Mouse (Mus musculus) intestine, postnatal 0 days (tissue): ENCODE data around the gene Eif4g3. TPM values are rescaled to one million over a fixed set of nuclear protein-coding genes. Genes with fewer than 3 reads are reported as not detected.

Experiments used
- ATAC-seq: fragments of 200-750 bp; cut with Nextera tagmentation; 2 replicates; pipeline ENCODE4 v1.8.0; 2017; ENCODE audit warnings: mild to moderate bottlenecking, moderate TSS enrichment, moderate library complexity
- H3K27ac ChIP-seq: fragments of 300-500 bp; sonication (generic); 2 replicates; pipeline ENCODE4 v1.5.1; 2014; ENCODE audit warnings: mild to moderate bottlenecking, low read depth, low read length, moderate library complexity
- H3K27me3 ChIP-seq: fragments of 300-500 bp; sonication (generic); replicated peaks from 2 replicates; pipeline ENCODE4 v1.6.1; 2014; ENCODE audit warnings: low read length, mixed read lengths; ENCODE audit not compliant: control insufficient read depth, insufficient read depth
- H3K36me3 ChIP-seq: fragments of 300-500 bp; sonication (generic); 2 replicates; pipeline ENCODE4 v1.6.1; 2014; ENCODE audit warnings: mild to moderate bottlenecking, moderate library complexity; ENCODE audit not compliant: control insufficient read depth, insufficient read depth
- H3K4me1 ChIP-seq: fragments of 300-500 bp; sonication (generic); replicated peaks from 2 replicates; pipeline ENCODE4 v1.6.1; 2014; ENCODE audit warnings: antibody characterized with exemption, low read length, mixed read lengths; ENCODE audit not compliant: control insufficient read depth, insufficient read depth
- H3K4me2 ChIP-seq: fragments of 300-500 bp; sonication (generic); replicated peaks from 2 replicates; pipeline ENCODE4 v1.6.1; 2014; ENCODE audit warnings: low read depth, mild to moderate bottlenecking, moderate library complexity
- H3K4me3 ChIP-seq: fragments of 300-500 bp; sonication (generic); 2 replicates; pipeline ENCODE4 v1.5.1; 2014; ENCODE audit warnings: low read depth, low read length
- H3K9ac ChIP-seq: fragments of 300-500 bp; sonication (generic); 2 replicates; pipeline ENCODE4 v1.6.1; 2014; ENCODE audit warnings: mild to moderate bottlenecking, low read depth, low read length
- H3K9me3 ChIP-seq: fragments of 300-500 bp; sonication (generic); 2 replicates; pipeline ENCODE4 v1.6.1; 2016; ENCODE audit warnings: mixed run types; ENCODE audit not compliant: control insufficient read depth
- CTCF ChIP-seq: sonication (generic); IDR thresholded peaks from 2 replicates; pipeline ENCODE4 v1.5.1; 2016; ENCODE audit warnings: low read depth, mild to moderate bottlenecking, control low read depth, antibody characterized with exemption, moderate library complexity
- WGBS: fragments of 180-500 bp; shearing (Covaris S2); extraction: QIAGEN DNeasy Blood & Tissue Kit; methylation state at CpG from one replicate; pipeline ENCODE4 v1.1.7; 2014; 5-methylcytosine and 5-hydroxymethylcytosine counted together
- polyA plus RNA-seq: library from polyadenylated mRNA; unstranded; fragments of >200 nt; fragmentation: Nextera tagmentation; extraction: Ambion mirVana; gene quantifications from 2 replicates; pipeline ENCODE4 v1.2.1, GENCODE M21; 2015

Eif4g3 gene
- polyA plus RNA-seq, 1 experiment from 2014 or later: 11.9 TPM

DNA sequence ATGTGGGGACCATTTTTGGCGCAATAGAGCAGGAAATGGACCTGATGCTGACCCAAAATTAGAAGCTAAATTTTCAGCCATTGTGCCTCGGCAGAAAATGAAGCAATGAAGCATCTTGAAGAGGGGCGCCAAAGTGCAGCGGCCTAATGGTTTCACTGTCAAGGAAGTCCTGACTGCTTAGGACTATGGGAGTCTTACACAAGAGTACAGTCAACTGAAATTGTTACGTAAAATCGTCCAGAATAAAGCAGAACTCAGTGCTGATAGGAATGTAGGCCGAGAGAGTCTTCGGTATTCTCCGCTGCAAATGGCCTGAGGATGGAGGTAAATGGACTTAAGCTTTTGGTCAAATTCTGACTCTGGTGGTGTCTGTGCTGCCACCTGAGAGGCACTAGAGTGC lies 140.5 kb downstream of the Eif4g3 start:
- H3K27ac ChIP-seq: no peak overlapping the region
- H3K9ac ChIP-seq: no peak overlapping the region
- no peak for TF ChIP-seq CTCF
- 93% methylated on average over 9 of the region's 9 CpGs for whole genome bisulfite sequencing
- H3K4me2 ChIP-seq: no peak overlapping the region
- peaks cover 10% of the 10 kb centered on the region; the same call in 1 of the 2 replicates for H3K36me3 ChIP-seq
- no peak overlapping the region for H3K4me3 ChIP-seq
- H3K4me1 ChIP-seq: no peaks in the 10 kb centered on the region
- no peak for ATAC-seq
- no peaks in the 10 kb centered on the region for H3K27me3 ChIP-seq
- no peaks in the 10 kb centered on the region for H3K9me3 ChIP-seq

DNA sequence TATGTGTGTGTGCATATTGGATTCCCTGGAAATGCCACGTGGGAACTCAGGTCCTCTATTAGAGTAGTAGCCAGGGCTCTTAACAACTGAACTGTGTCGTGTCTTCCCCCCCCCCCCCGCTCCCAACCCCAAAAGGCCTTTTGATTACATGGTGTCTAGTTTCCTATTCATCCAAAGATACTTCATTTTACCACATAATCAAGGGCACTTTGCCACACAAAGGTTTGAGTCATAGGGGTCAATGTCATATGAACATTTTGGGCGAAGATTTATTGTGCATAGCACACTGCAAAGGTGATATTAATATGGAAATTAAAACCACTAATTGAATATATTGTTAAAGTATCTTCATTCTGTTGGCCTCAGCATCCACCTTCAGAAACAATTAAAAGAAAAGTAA lies 144.5 kb downstream of the Eif4g3 start:
- no peaks in the 10 kb centered on the region for H3K4me1 ChIP-seq
- TF ChIP-seq CTCF: no peak
- no peaks in the 10 kb centered on the region for H3K27me3 ChIP-seq
- no peaks in the 10 kb centered on the region for H3K9me3 ChIP-seq
- H3K4me3 ChIP-seq: no peak overlapping the region
- no peak overlapping the region for H3K27ac ChIP-seq
- 0 out of 2 replicates have a peak, but pooled peaks cover 7% of the 10 kb centered on the region for H3K36me3 ChIP-seq
- WGBS: 77% methylated on average over 4 of the region's 4 CpGs
- no peak for ATAC-seq
- no peak overlapping the region for H3K4me2 ChIP-seq
- H3K9ac ChIP-seq: no peak overlapping the region

DNA sequence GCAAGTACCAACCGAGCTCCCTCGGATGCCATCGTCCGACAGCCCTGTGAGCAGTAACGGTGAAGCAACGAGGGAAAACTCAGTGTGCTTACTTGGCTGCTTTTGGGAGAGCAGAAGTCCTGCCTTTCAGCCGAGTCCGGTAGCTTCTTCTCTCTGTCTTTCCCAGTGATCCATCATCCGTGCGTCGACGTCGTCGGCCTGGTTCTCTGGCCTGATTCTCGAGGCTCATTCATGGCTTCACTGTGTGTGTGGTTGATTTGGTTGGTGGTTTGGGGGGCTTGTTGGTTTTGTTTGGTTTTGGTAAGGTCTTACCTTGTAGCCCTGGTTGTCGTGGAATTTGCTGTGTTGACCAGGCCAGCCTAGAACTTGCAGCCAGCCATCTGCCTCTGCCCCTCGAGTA lies 145.0 kb downstream of the Eif4g3 start:
- Histone ChIP-seq H3K4me3 (no peak overlapping the region), H3K27me3 (no peaks in the 10 kb centered on the region), H3K27ac (no peak overlapping the region), H3K36me3 (0 out of 2 replicates have a peak, but pooled peaks cover 7% of the 10 kb centered on the region), H3K9me3 (no peaks in the 10 kb centered on the region), H3K4me1 (no peaks in the 10 kb centered on the region), H3K9ac (no peak overlapping the region), H3K4me2 (no peak overlapping the region)
- no peak for ATAC-seq
- no peak for TF ChIP-seq CTCF
- 79% methylated on average over 17 of the region's 17 CpGs for WGBS

DNA sequence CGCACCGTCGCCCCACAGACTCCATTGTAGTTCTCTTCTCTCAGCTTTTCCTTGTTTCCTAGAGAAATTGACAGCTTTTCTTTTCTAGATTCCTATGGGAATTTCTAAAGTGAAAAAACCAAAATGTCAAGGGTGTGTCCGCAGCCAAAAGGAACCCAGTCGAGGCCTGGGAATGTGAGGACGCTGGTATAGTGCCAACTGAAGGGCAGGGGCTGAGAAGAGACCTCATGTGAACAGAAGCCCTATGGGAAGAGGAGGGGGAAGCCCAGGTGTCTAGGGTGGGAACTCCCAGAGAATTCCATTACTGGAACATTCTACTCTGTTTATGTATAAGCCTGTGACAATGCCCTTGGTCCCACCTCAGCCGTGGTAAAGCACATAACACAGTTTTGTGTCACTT lies 145.4 kb downstream of the Eif4g3 start:
- ATAC-seq: no peak
- H3K9ac ChIP-seq: no peak overlapping the region
- H3K9me3 ChIP-seq: no peaks in the 10 kb centered on the region
- H3K27me3 ChIP-seq: no peaks in the 10 kb centered on the region
- H3K4me3 ChIP-seq: no peak overlapping the region
- no peaks in the 10 kb centered on the region for H3K4me1 ChIP-seq
- no peak for TF ChIP-seq CTCF
- H3K36me3 ChIP-seq: 0 out of 2 replicates have a peak, but pooled peaks cover 7% of the 10 kb centered on the region
- no peak overlapping the region for H3K4me2 ChIP-seq
- WGBS: 84% methylated on average over 7 of the region's 7 CpGs
- H3K27ac ChIP-seq: no peak overlapping the region

DNA sequence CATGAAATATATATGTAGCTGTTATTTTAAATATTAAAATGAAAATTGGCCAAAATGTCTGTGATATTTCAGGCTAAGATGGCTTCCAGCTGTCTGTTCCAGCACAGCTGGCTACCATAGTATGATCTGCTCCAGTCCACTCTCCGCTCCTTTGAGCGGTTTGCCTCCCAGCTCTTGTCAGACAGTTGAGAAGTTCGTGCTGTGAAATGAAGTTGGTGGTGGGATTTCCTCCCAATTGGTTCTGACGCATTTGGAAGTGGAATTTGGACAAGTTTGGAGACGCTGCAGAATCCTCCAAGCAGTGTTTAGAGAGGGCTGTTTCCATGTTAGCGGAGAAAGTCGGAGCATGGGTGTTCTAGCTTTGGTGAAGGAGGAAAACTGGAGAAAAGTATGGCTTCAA lies 148.5 kb downstream of the Eif4g3 start:
- H3K9ac ChIP-seq: no peak overlapping the region
- peaks cover 10% of the 10 kb centered on the region; the same call in 1 of the 2 replicates for H3K36me3 ChIP-seq
- H3K27me3 ChIP-seq: no peaks in the 10 kb centered on the region
- WGBS: 66% methylated on average over 7 of the region's 7 CpGs
- TF ChIP-seq CTCF: no peak
- H3K9me3 ChIP-seq: no peaks in the 10 kb centered on the region
- H3K4me3 ChIP-seq: no peak overlapping the region
- H3K4me1 ChIP-seq: no peaks in the 10 kb centered on the region
- ATAC-seq: no peak
- H3K4me2 ChIP-seq: no peak overlapping the region
- peak overlapping the region; percentile 60 for H3K27ac ChIP-seq

DNA sequence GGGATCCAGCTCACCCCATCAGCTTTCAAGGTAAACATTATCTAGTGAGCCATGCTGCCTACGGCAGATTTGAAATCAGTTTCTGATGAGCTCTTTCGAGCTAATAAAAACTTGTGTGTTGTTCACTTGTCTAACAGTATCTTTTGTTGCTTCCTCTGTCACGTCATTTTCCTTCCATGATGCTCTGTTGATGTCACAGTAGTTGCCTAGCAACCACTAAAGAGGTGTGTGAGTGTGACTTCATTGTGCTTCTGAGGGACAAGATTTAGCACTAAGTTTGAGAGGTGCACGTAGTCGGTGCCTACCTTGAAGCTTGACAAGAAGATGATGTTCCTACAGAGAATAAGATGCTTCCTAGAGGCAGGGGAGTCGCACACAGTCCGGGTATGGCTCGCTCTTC lies 154.4 kb downstream of the Eif4g3 start:
- H3K4me2 ChIP-seq: no peak overlapping the region
- H3K9ac ChIP-seq: no peak overlapping the region
- no peak overlapping the region for H3K4me3 ChIP-seq
- no peak overlapping the region for H3K27ac ChIP-seq
- H3K4me1 ChIP-seq: no peaks in the 10 kb centered on the region
- 84% methylated on average over 8 of the region's 8 CpGs for WGBS
- H3K9me3 ChIP-seq: no peaks in the 10 kb centered on the region
- no peak for ATAC-seq
- peaks cover 17% of the 10 kb centered on the region; the same call in 1 of the 2 replicates for H3K36me3 ChIP-seq
- TF ChIP-seq CTCF: no peak
- H3K27me3 ChIP-seq: no peaks in the 10 kb centered on the region

DNA sequence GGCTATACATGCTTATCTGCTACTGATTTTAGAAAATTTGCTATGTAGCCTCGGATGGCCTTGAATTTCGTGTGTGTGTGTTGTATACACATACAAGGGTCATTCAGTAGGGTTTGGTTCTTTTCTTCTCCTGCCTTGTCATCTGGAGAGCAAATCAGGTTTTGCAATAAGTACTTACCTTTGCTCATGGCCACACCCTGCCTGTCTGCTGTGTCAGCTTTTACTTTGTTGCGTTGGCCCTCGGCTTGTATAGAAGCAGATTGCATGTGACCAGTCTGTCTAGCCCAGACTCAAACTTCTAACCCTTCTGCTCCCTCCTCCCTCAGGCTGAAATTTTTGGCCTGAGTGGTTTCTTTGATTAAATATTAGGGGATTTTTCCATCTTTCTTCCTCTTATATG lies 157.2 kb downstream of the Eif4g3 start:
- no peaks in the 10 kb centered on the region for H3K27me3 ChIP-seq
- TF ChIP-seq CTCF: no peak
- H3K9me3 ChIP-seq: no peaks in the 10 kb centered on the region
- ATAC-seq: peak; percentile 88
- H3K36me3 ChIP-seq: peaks cover 25% of the 10 kb centered on the region
- peak overlapping the region; percentile 15; the same call in 1 of the 2 replicates for H3K27ac ChIP-seq
- 34% methylated on average over 4 of the region's 4 CpGs for WGBS
- H3K9ac ChIP-seq: no peak overlapping the region
- no peaks in the 10 kb centered on the region for H3K4me1 ChIP-seq
- H3K4me3 ChIP-seq: no peak overlapping the region
- H3K4me2 ChIP-seq: no peak overlapping the region
